Mouse (Mus musculus) heart, postnatal 14 days (tissue): ENCODE results near the gene Suv39h1. TPM values are rescaled to one million over a fixed set of nuclear protein-coding genes. Genes with fewer than 3 reads are reported as not detected.
A peak's percentile ranks its signal among the peaks of the same experiment; 100 is the strongest.
"Not testable (repeated sequence)": the region's sequence is repeated elsewhere in the genome, so short reads cannot be mapped to it uniquely, and the experiment has no call there.

Source experiments
- DNase-seq, 2 experiments: peaks; one replicate each; pipeline ENCODE4 v3.0.0; 2021 to 2022
- intact Hi-C: fragments of 180-260 bp; cut with DNase I; formaldehyde crosslinking; loops from one replicate; pipeline ENCODE4 v1.15.1; 2025
- total RNA-seq, 2 experiments: library from RNA; stranded (reverse); gene quantifications; 2 replicates each; pipeline ENCODE4 v1.2.3; 2021

Suv39h1 gene
- total RNA-seq, 2 experiments from 2014 or later: 6.0 to 6.7 TPM

- DNase-seq, intact Hi-C loops: not testable (repeated sequence)
These were observed 23.3 kb downstream of the Suv39h1 start for GRCm38 (mm10) chrX:8051044-8051781.

GRCm38 (mm10) chrX:8033009-8033408 lies 41.6 kb downstream of the Suv39h1 start:
- intact Hi-C loops: no loop called here
- no peak for DNase-seq

- intact Hi-C loops: no loop called here
- no peak for DNase-seq
These were observed 47.7 kb downstream of the Suv39h1 start for GRCm38 (mm10) chrX:8026811-8027210.

- intact Hi-C loops: no loop called here
- DNase-seq: no peak
These were observed 49.8 kb downstream of the Suv39h1 start for GRCm38 (mm10) chrX:8024795-8025194.

GRCm38 (mm10) chrX:8020111-8020778 lies 54.3 kb downstream of the Suv39h1 start:
- intact Hi-C loops: no loop called here
- DNase-seq: no peak

GRCm38 (mm10) chrX:8018286-8018685 lies 56.3 kb downstream of the Suv39h1 start, which contains the start of gene Glod5:
TSS of gene Glod5 (minus strand) at chrX:8018492.
- intact Hi-C loops: no loop called here
- no peak for DNase-seq

- DNase-seq: peak; percentile 16 to 51
These were observed 57.4 kb downstream of the Suv39h1 start for GRCm38 (mm10) chrX:8017142-8017541.

GRCm38 (mm10) chrX:8015675-8016074 lies 58.9 kb downstream of the Suv39h1 start:
- peak in 1 of 2 experiments; percentile 12 for DNase-seq
- intact Hi-C loops: loop anchor here (2.0 kb wide), 1 partner anchor 103 kb away; no protein-coding TSS in a partner anchor

More at GRCm38 (mm10) chrX:8017142-8017541, 57.4 kb downstream of the Suv39h1 start:
- intact Hi-C loops: loop anchor here (2.0 kb wide), 1 partner anchor 104 kb away; no protein-coding TSS in a partner anchor

GRCm38 (mm10) chrX:8013569-8014314 lies 60.8 kb downstream of the Suv39h1 start:
- intact Hi-C loops: no loop called here
- no peak for DNase-seq

DNA sequence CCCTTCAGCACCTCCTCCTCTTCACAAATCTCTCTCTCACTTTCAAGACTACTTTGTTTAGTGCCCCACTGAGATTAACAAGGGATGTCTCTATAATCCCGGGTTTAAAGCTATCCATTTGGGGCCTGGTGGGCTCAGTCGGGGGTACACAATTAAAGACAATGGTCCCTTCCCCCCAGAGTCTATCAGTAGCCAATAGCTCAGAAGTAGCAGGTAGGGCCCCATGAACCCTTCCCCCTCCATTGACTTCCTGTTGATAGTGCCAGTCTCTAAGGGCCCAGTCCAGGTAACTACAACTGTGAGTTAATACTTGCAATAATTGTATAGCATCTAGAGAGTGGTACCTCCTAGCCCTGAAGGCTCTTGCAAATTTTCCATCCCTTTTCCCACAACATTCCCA lies 61.4 kb downstream of the Suv39h1 start:
- no peak for DNase-seq
- intact Hi-C loops: no loop called here

Other genes with a start within 250 kb of the Suv39h1 start
- 10 to 100 TPM; 33.5 to 33.8 TPM for gene Otud5, start 233.4 kb downstream of the Suv39h1 start, total RNA-seq
- gene Pim2, start 196.5 kb downstream of the Suv39h1 start, total RNA-seq: 1 to 10 TPM; 2.5 to 3.5 TPM
- 10 to 100 TPM; 14.1 to 14.7 TPM for gene Slc35a2, start 190.7 kb downstream of the Suv39h1 start, total RNA-seq
- 10 to 100 TPM; 22.5 to 26.4 TPM for gene Pqbp1, start 175.5 kb downstream of the Suv39h1 start, total RNA-seq
- gene Timm17b, start 175.4 kb downstream of the Suv39h1 start, total RNA-seq: 10 to 100 TPM; 30.8 to 42.9 TPM
- not detected for gene Gm10491, start 166.9 kb downstream of the Suv39h1 start, total RNA-seq
- gene Gm10490, start 165.2 kb downstream of the Suv39h1 start, total RNA-seq: not detected
- gene Pcsk1n, start 154.9 kb downstream of the Suv39h1 start, total RNA-seq: not detected
- not detected for gene Eras, start 146.2 kb downstream of the Suv39h1 start, total RNA-seq
- gene Hdac6, start 126.9 kb downstream of the Suv39h1 start, total RNA-seq: 10 to 100 TPM; 13.0 to 14.7 TPM
- not detected for gene Gata1, start 96.7 kb downstream of the Suv39h1 start, total RNA-seq
- gene Glod5, start 56.3 kb downstream of the Suv39h1 start, total RNA-seq: not detected
- 1 to 10 TPM; 2.7 to 4.0 TPM for gene Was, start 15.7 kb upstream of the Suv39h1 start, total RNA-seq
- 10 to 100 TPM; 67.7 to 71.3 TPM for gene Wdr13, start 58.1 kb upstream of the Suv39h1 start, total RNA-seq
- 100 to 1,000 TPM; 158 to 181 TPM for gene Rbm3, start 71.1 kb upstream of the Suv39h1 start, total RNA-seq
- 1 to 10 TPM; 4.1 to 4.2 TPM for gene Tbc1d25, start 101.4 kb upstream of the Suv39h1 start, total RNA-seq
- 10 to 100 TPM; 19.0 to 24.7 TPM for gene Ebp, start 118.8 kb upstream of the Suv39h1 start, total RNA-seq
- 1 to 10 TPM; 1.8 to 3.7 TPM for gene Porcn, start 131.8 kb upstream of the Suv39h1 start, total RNA-seq
- gene Ftsj1, start 177.6 kb upstream of the Suv39h1 start, total RNA-seq: 10 to 100 TPM in 1 of 2 experiments, 1 to 10 TPM in 1; 9.8 to 12.7 TPM
- 1 to 10 TPM in 1 of 2 experiments, under 1 TPM in 1; 0.78 to 1.6 TPM for gene Slc38a5, start 196.4 kb upstream of the Suv39h1 start, total RNA-seq